Mouse (Mus musculus) lung, adult 2 months (tissue): ENCODE data around the gene Slc25a27.

ENCODE experiments used
- CTCF ChIP-seq: fragments of 200-500 bp; IDR thresholded peaks from 2 replicates; pipeline ENCODE4 v1.5.1; 2011; ENCODE audit warnings: mild to moderate bottlenecking, low read length, control low read depth; ENCODE audit not compliant: insufficient read depth
- POLR2A ChIP-seq: fragments of 200-500 bp; IDR thresholded peaks from 2 replicates; pipeline ENCODE4 v1.6.1; 2011; ENCODE audit warnings: low read depth, mild to moderate bottlenecking, control low read depth, low read length, borderline replicate concordance; ENCODE audit errors: extremely low read depth

DNA sequence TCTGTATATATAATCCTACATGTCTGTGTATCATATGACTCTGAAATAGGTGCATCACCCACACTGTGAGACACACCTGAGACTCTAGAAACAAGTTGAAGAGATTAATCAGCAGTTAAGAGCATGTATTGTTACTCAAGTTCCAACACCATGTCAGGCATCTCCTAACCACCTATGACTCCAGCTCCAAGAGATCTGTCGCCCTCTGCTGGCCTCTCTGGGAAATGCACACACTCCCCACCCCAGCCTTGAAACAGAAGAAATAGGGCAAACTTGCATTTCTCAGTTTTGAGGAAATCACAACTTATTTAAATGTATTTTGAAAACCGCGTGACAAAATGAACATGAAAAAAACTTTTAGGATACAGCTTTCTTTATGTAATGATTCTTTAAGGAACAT is 60.3 kb downstream of the Slc25a27 start:
- no peak for TF ChIP-seq POLR2A
- TF ChIP-seq CTCF = peak; percentile 94
